Mouse (Mus musculus) forebrain, embryonic 15.5 days (tissue): Measurements from ENCODE around the gene Olfr1029. TPM values are rescaled to one million over a fixed set of nuclear protein-coding genes. Genes with fewer than 3 reads are reported as not detected.
"Not testable (repeated sequence)": the region's sequence is repeated elsewhere in the genome, so short reads cannot be mapped to it uniquely, and the experiment has no call there.

Experiments used
- ATAC-seq: fragments of 200-750 bp; cut with Nextera tagmentation; replicated peaks from 2 replicates; pipeline ENCODE4 v1.8.0; 2017; ENCODE audit warnings: mild to moderate bottlenecking, moderate TSS enrichment, moderate library complexity
- H3K27ac ChIP-seq: fragments of 300-500 bp; sonication (generic); replicated peaks from 2 replicates; pipeline ENCODE4 v1.5.1; 2015; ENCODE audit warnings: mild to moderate bottlenecking, inconsistent platforms
- H3K27me3 ChIP-seq: fragments of 300-500 bp; sonication (generic); 2 replicates; pipeline ENCODE4 v1.6.1; 2015; ENCODE audit warnings: inconsistent platforms
- H3K36me3 ChIP-seq: fragments of 300-500 bp; sonication (generic); 2 replicates; pipeline ENCODE4 v1.6.1; 2015; ENCODE audit warnings: mild to moderate bottlenecking, inconsistent platforms
- H3K4me1 ChIP-seq: fragments of 300-500 bp; sonication (generic); 2 replicates; pipeline ENCODE4 v1.6.1; 2015; ENCODE audit warnings: inconsistent platforms
- H3K4me2 ChIP-seq: fragments of 300-500 bp; sonication (generic); replicated peaks from 2 replicates; pipeline ENCODE4 v1.6.1; 2015; ENCODE audit warnings: mild to moderate bottlenecking, inconsistent platforms
- H3K4me3 ChIP-seq: fragments of 300-500 bp; sonication (generic); 2 replicates; pipeline ENCODE4 v1.5.1; 2015; ENCODE audit warnings: mild to moderate bottlenecking, inconsistent platforms
- H3K9ac ChIP-seq: fragments of 300-500 bp; sonication (generic); replicated peaks from 2 replicates; pipeline ENCODE4 v1.6.1; 2015; ENCODE audit warnings: mild to moderate bottlenecking, inconsistent platforms
- H3K9me3 ChIP-seq: fragments of 300-500 bp; sonication (generic); 2 replicates; pipeline ENCODE4 v1.6.1; 2016; ENCODE audit warnings: inconsistent platforms
- WGBS: fragments of 180-500 bp; shearing (Covaris S2); methylation state at CpG from one replicate; pipeline ENCODE4 v1.1.7; 2015; ENCODE audit warnings: mixed read lengths; 5-methylcytosine and 5-hydroxymethylcytosine counted together
- polyA plus RNA-seq: library from polyadenylated mRNA; unstranded; fragments of >200 nt; fragmentation: Nextera tagmentation; extraction: Ambion mirVana; gene quantifications from 2 replicates; pipeline ENCODE4 v1.2.1, GENCODE M21; 2015

Gene Olfr1029
- polyA plus RNA-seq, result not detected in 2 replicates

DNA sequence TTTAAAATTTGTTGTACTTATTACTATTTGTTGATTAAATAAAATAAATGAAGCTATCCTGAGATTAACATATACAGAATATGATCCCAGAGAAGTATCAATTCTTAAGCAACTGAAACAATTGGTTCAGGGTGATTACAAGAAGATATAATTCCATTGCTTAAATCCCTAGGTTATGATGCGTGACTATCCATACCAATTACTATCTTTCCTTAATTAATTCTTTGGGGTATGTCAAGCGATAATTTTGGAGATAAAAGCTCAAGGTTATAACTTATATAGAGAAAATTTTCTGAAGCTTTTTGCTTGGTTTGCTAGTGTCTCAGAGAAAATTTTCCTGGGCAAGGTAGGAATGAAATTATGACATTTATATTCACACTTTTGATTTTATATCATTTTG lies at the start of gene Olfr1029:
TSS of gene Olfr1029 (plus strand) at position 301 of the 400 bp plus-strand sequence.
- WGBS, result 86% methylated on average over 2 of the region's 2 CpGs
- Histone ChIP-seq H3K4me3 (no peak within 1 kb of the TSS), H3K4me1 (no peaks in the 10 kb centered on the region), H3K9me3 (no peaks in the 10 kb centered on the region), H3K27me3 (no peaks in the 10 kb centered on the region), H3K27ac (no peak within 1 kb of the TSS), H3K36me3 (no peaks in the 10 kb centered on the region), H3K9ac (no peak within 1 kb of the TSS), H3K4me2 (no peak within 1 kb of the TSS)
- ATAC-seq, result no peak

DNA sequence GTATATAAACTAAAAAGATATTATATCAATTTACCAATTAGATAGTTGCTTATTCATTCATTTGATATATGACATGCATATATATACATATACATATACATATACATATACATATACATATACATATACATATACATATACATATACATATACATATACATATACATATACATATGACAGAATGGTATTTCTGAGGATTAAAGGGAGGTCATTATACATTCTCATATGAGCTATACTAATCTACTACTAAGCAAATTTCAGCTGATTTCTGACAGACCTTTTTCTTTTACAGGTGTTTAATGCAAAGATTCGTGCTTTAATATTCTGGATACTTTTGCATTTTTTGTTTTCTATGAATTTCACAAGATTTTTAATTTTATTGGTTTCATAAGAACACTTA lies 23.6 kb upstream of the Olfr1029 start, which contains the start of gene Olfr1028:
TSS of gene Olfr1028 (plus strand) at position 301 of the 400 bp plus-strand sequence.
- no peak within 1 kb of the TSS for H3K4me2 ChIP-seq
- H3K4me1 ChIP-seq, result no peaks in the 10 kb centered on the region
- H3K9ac ChIP-seq, result no peak within 1 kb of the TSS
- no peak within 1 kb of the TSS for H3K27ac ChIP-seq
- H3K36me3 ChIP-seq, result no peaks in the 10 kb centered on the region
- 75% methylated on average over 1 of the region's 1 CpGs for WGBS
- H3K4me3 ChIP-seq, result no peak within 1 kb of the TSS
- no peaks in the 10 kb centered on the region for H3K9me3 ChIP-seq
- ATAC-seq, result no peak
- H3K27me3 ChIP-seq, result no peaks in the 10 kb centered on the region

- ATAC-seq, result no peak
- H3K4me2 ChIP-seq, result no peak within 1 kb of the TSS
- no peaks in the 10 kb centered on the region for H3K9me3 ChIP-seq
- no peaks in the 10 kb centered on the region for H3K27me3 ChIP-seq
- no peak within 1 kb of the TSS for H3K27ac ChIP-seq
- no peak within 1 kb of the TSS for H3K9ac ChIP-seq
- no peaks in the 10 kb centered on the region for H3K4me1 ChIP-seq
- 72% methylated on average over 1 of the region's 1 CpGs for WGBS
- H3K36me3 ChIP-seq, result no peaks in the 10 kb centered on the region
- H3K4me3 ChIP-seq, result no peak within 1 kb of the TSS
These were observed 5.3 kb downstream of the Olfr1029 start, which contains the start of gene Olfr1030 for GRCm38 (mm10) chr2:85978976-85979375. Olfr1030 (plus strand) TSS chr2:85979276.

DNA sequence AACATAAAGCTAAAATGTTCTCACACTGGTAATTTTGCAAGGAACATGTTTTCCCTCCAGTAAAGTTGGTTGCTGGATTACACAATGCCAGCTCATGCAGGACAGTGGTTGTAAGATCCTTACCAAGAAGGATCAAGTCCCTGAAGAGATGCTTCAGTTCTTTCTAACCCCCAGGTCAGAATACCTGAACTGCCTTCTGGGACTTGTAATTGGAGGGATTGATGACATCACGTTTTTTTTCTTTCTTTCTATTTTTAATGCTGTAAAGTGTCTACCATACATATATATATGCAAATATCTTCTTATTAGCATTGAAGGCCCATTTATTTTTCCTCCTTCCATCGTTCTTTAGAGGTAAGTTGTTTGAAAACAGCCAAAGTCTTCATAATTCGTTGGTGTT lies 16.3 kb downstream of the Olfr1029 start, which contains the start of gene Olfr1031:
TSS of gene Olfr1031 (plus strand) at position 301 of the 400 bp plus-strand sequence.
- Histone ChIP-seq H3K27me3 (no peaks in the 10 kb centered on the region), H3K9ac (no peak within 1 kb of the TSS), H3K36me3 (no peaks in the 10 kb centered on the region), H3K4me1 (no peaks in the 10 kb centered on the region), H3K4me2 (no peak within 1 kb of the TSS), H3K9me3 (no peaks in the 10 kb centered on the region), H3K4me3 (no peak within 1 kb of the TSS), H3K27ac (no peak within 1 kb of the TSS)
- WGBS, result 61% methylated on average over 3 of the region's 3 CpGs
- no peak for ATAC-seq

GRCm38 (mm10) chr2:86005240-86005639 lies 31.5 kb downstream of the Olfr1029 start, which contains the start of gene Olfr1032:
Olfr1032 (plus strand) TSS chr2:86005540.
- no peak within 1 kb of the TSS for H3K9ac ChIP-seq
- no peak for ATAC-seq
- H3K9me3 ChIP-seq, result no peaks in the 10 kb centered on the region
- no peaks in the 10 kb centered on the region for H3K4me1 ChIP-seq
- H3K27ac ChIP-seq, result no peak within 1 kb of the TSS
- no peak within 1 kb of the TSS for H3K4me3 ChIP-seq
- no peaks in the 10 kb centered on the region for H3K36me3 ChIP-seq
- no peak within 1 kb of the TSS for H3K4me2 ChIP-seq
- no peaks in the 10 kb centered on the region for H3K27me3 ChIP-seq
- 88% methylated on average over 7 of the region's 7 CpGs for WGBS

GRCm38 (mm10) chr2:86020406-86020805 lies 46.7 kb downstream of the Olfr1029 start, which contains the start of gene Olfr1033:
Olfr1033 (plus strand) TSS chr2:86020633.
- not testable (repeated sequence) for H3K4me1 ChIP-seq, ATAC-seq, H3K9me3 ChIP-seq, H3K27me3 ChIP-seq, H3K36me3 ChIP-seq, H3K9ac ChIP-seq, H3K27ac ChIP-seq
- H3K4me2 ChIP-seq, result peak within 1 kb of the TSS; percentile 40
- WGBS, result 9% methylated on average over 11 of the region's 11 CpGs
- H3K4me3 ChIP-seq, result peak within 1 kb of the TSS; percentile 35

DNA sequence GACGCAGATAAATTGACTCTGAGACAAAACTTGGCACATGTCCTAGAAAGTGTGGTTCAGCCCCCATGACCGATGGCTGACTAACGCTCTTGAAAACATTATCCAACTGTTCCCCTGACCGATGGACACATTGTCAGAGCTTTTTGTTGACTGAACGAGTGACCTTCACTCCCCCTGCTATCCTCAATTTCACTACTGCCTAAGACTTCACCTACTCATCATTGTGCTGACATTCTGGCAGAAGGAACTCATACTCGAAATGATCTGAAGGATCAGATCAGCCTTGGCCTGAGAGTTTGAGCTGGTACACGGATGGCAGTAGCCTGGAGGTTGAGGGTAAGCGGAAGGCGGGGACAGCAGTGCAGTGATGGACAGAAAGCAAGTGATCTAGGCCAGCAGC lies 47.8 kb downstream of the Olfr1029 start:
- H3K9ac ChIP-seq, H3K27me3 ChIP-seq, H3K27ac ChIP-seq, H3K9me3 ChIP-seq, ATAC-seq, H3K36me3 ChIP-seq, H3K4me1 ChIP-seq, H3K4me3 ChIP-seq, H3K4me2 ChIP-seq: not testable (repeated sequence)
- WGBS, result 81% methylated on average over 5 of the region's 9 CpGs

Other genes starting within 250 kb of the Olfr1029 start
- not detected in 2 replicates for gene Olfr1012, start 211.1 kb upstream of the Olfr1029 start, polyA plus RNA-seq
- not detected in 2 replicates for gene Olfr1013, start 206.8 kb upstream of the Olfr1029 start, polyA plus RNA-seq
- gene Olfr1014, start 201.2 kb upstream of the Olfr1029 start, polyA plus RNA-seq, result not detected in 2 replicates
- gene Olfr1015, start 191.9 kb upstream of the Olfr1029 start, polyA plus RNA-seq, result not detected in 2 replicates
- gene Olfr1016, start 171.4 kb upstream of the Olfr1029 start, polyA plus RNA-seq, result not detected in 2 replicates
- not detected in 2 replicates for gene Olfr1018, start 155.4 kb upstream of the Olfr1029 start, polyA plus RNA-seq
- gene Olfr1019, start 128.4 kb upstream of the Olfr1029 start, polyA plus RNA-seq, result not detected in 2 replicates
- not detected in 2 replicates for gene Olfr1020, start 126.9 kb upstream of the Olfr1029 start, polyA plus RNA-seq
- gene Olfr1022, start 105.3 kb upstream of the Olfr1029 start, polyA plus RNA-seq, result not detected in 2 replicates
- not detected in 2 replicates for gene Olfr1023, start 88.3 kb upstream of the Olfr1029 start, polyA plus RNA-seq
- not detected in 2 replicates for gene Olfr1024, start 68.8 kb upstream of the Olfr1029 start, polyA plus RNA-seq
- not detected in 2 replicates for gene Olfr1025-ps1, start 58.7 kb upstream of the Olfr1029 start, polyA plus RNA-seq
- not detected in 2 replicates for gene Olfr1026, start 52.3 kb upstream of the Olfr1029 start, polyA plus RNA-seq
- not detected in 2 replicates for gene Olfr1028, start 23.5 kb upstream of the Olfr1029 start, polyA plus RNA-seq
- not detected in 2 replicates for gene Olfr1030, start 5.4 kb downstream of the Olfr1029 start, polyA plus RNA-seq
- gene Olfr1031, start 16.4 kb downstream of the Olfr1029 start, polyA plus RNA-seq, result not detected in 2 replicates
- gene Olfr1032, start 31.6 kb downstream of the Olfr1029 start, polyA plus RNA-seq, result not detected in 2 replicates
- gene Olfr1033, start 46.7 kb downstream of the Olfr1029 start, polyA plus RNA-seq, result not detected in 2 replicates
- gene Olfr1034, start 72.0 kb downstream of the Olfr1029 start, polyA plus RNA-seq, result not detected in 2 replicates
- not detected in 2 replicates for gene Olfr1036, start 100.1 kb downstream of the Olfr1029 start, polyA plus RNA-seq
- gene Olfr1037, start 113.5 kb downstream of the Olfr1029 start, polyA plus RNA-seq, result not detected in 2 replicates
- gene Olfr1039, start 162.0 kb downstream of the Olfr1029 start, polyA plus RNA-seq, result not detected in 2 replicates
- not detected in 2 replicates for gene Olfr1040, start 172.8 kb downstream of the Olfr1029 start, polyA plus RNA-seq
- not detected in 2 replicates for gene Olfr1042, start 187.9 kb downstream of the Olfr1029 start, polyA plus RNA-seq
- gene Olfr1043, start 193.6 kb downstream of the Olfr1029 start, polyA plus RNA-seq, result not detected in 2 replicates
- not detected in 2 replicates for gene Olfr1044, start 203.9 kb downstream of the Olfr1029 start, polyA plus RNA-seq
- gene Olfr52, start 211.8 kb downstream of the Olfr1029 start, polyA plus RNA-seq, result not detected in 2 replicates
- not detected in 2 replicates for gene Olfr1045, start 229.1 kb downstream of the Olfr1029 start, polyA plus RNA-seq
- not detected in 2 replicates for gene Olfr1046, start 245.4 kb downstream of the Olfr1029 start, polyA plus RNA-seq